Mouse (Mus musculus) E14TG2a.4 (cell line): ENCODE data around the gene Sar1a.

Source experiments
- H3K27me3 ChIP-seq: 2 replicates; pipeline ENCODE4 v1.6.1; 2014; ENCODE audit warnings: low read length, control low read depth; ENCODE audit not compliant: insufficient read depth
- H3K36me3 ChIP-seq: 2 replicates; pipeline ENCODE4 v1.6.1; 2014; ENCODE audit warnings: low read length, control low read depth; ENCODE audit not compliant: insufficient read depth
- H3K4me1 ChIP-seq: replicated peaks from 2 replicates; pipeline ENCODE4 v1.6.1; 2014; ENCODE audit warnings: low read depth, low read length, control low read depth
- H3K4me3 ChIP-seq: replicated peaks from 2 replicates; pipeline ENCODE4 v1.5.1; 2014; ENCODE audit warnings: mild to moderate bottlenecking, low read length
- H3K9me3 ChIP-seq: 2 replicates; pipeline ENCODE4 v1.6.1; 2014; ENCODE audit warnings: low read length, control low read depth
- CTCF ChIP-seq: conservative IDR thresholded peaks from 2 replicates; pipeline ENCODE4 v1.5.1; 2014; ENCODE audit warnings: low read length
- NANOG ChIP-seq: IDR thresholded peaks from 2 replicates; pipeline ENCODE4 v1.6.1; 2014; ENCODE audit warnings: borderline replicate concordance, low read length, mixed read lengths
- POU5F1 ChIP-seq: IDR thresholded peaks from 2 replicates; pipeline ENCODE4 v1.6.1; 2014; ENCODE audit warnings: low read length, borderline replicate concordance

Sar1a gene

GRCm38 (mm10) chr10:61680015-61680913 is at the start of gene Sar1a:
Sar1a (plus strand) TSS chr10:61680299.
- H3K36me3 ChIP-seq, result peaks cover 29% of the 10 kb centered on the region
- H3K4me1 ChIP-seq, result peaks cover 29% of the 10 kb centered on the region
- no peaks in the 10 kb centered on the region for H3K27me3 ChIP-seq
- H3K9me3 ChIP-seq, result no peaks in the 10 kb centered on the region
- H3K4me3 ChIP-seq, result peak within 1 kb of the TSS; percentile 97
- TF ChIP-seq NANOG (no peak), CTCF (no peak), POU5F1 (no peak)

- no peak overlapping the region for H3K4me3 ChIP-seq
- H3K36me3 ChIP-seq, result no peaks in the 10 kb centered on the region
- peaks cover 59% of the 10 kb centered on the region for H3K27me3 ChIP-seq
- no peak for TF ChIP-seq CTCF
- no peak for TF ChIP-seq NANOG
- TF ChIP-seq POU5F1, result no peak
- peaks cover 5% of the 10 kb centered on the region for H3K9me3 ChIP-seq
- peaks cover 4% of the 10 kb centered on the region for H3K4me1 ChIP-seq
These were observed 47.7 kb upstream of the Sar1a start for GRCm38 (mm10) chr10:61632445-61632844.

- no peaks in the 10 kb centered on the region for H3K36me3 ChIP-seq
- peaks cover 5% of the 10 kb centered on the region for H3K9me3 ChIP-seq
- H3K4me3 ChIP-seq, result no peak overlapping the region
- H3K27me3 ChIP-seq, result peaks cover 48% of the 10 kb centered on the region
- H3K4me1 ChIP-seq, result no peaks in the 10 kb centered on the region
- TF ChIP-seq POU5F1 (no peak), NANOG (no peak), CTCF (no peak)
These were observed 43.0 kb upstream of the Sar1a start for GRCm38 (mm10) chr10:61637055-61637454.

- no peaks in the 10 kb centered on the region for H3K36me3 ChIP-seq
- no peak overlapping the region for H3K4me3 ChIP-seq
- H3K4me1 ChIP-seq, result no peaks in the 10 kb centered on the region
- peaks cover 37% of the 10 kb centered on the region for H3K27me3 ChIP-seq
- no peak for TF ChIP-seq NANOG
- TF ChIP-seq CTCF, result no peak
- no peak for TF ChIP-seq POU5F1
- H3K9me3 ChIP-seq, result peaks cover 5% of the 10 kb centered on the region
These were observed 39.7 kb upstream of the Sar1a start for GRCm38 (mm10) chr10:61640363-61640762.

GRCm38 (mm10) chr10:61646557-61646956 is 33.5 kb upstream of the Sar1a start:
- H3K27me3 ChIP-seq, result peaks cover 13% of the 10 kb centered on the region
- H3K4me1 ChIP-seq, result peaks cover 39% of the 10 kb centered on the region
- H3K4me3 ChIP-seq, result no peak overlapping the region
- H3K36me3 ChIP-seq, result peaks cover 12% of the 10 kb centered on the region
- H3K9me3 ChIP-seq, result no peaks in the 10 kb centered on the region
- no peak for TF ChIP-seq CTCF
- no peak for TF ChIP-seq NANOG
- TF ChIP-seq POU5F1, result no peak

- Histone ChIP-seq H3K36me3 (peaks cover 26% of the 10 kb centered on the region), H3K27me3 (peaks cover 4% of the 10 kb centered on the region), H3K4me3 (peak within 1 kb of the TSS; percentile 95), H3K9me3 (no peaks in the 10 kb centered on the region), H3K4me1 (peaks cover 39% of the 10 kb centered on the region)
- no peak for TF ChIP-seq POU5F1
- TF ChIP-seq CTCF, result no peak
- TF ChIP-seq NANOG, result no peak
These were observed 32.0 kb upstream of the Sar1a start, which contains the start of gene Ppa1 for GRCm38 (mm10) chr10:61647790-61648736. Ppa1 (plus strand) TSS chr10:61648552.

- H3K4me3 ChIP-seq, result peak overlapping the region; percentile 95
- TF ChIP-seq CTCF (no peak), POU5F1 (no peak), NANOG (no peak)
- H3K4me1 ChIP-seq, result peaks cover 39% of the 10 kb centered on the region
- H3K36me3 ChIP-seq, result peaks cover 35% of the 10 kb centered on the region
- H3K27me3 ChIP-seq, result 0 out of 2 replicates have a peak, but pooled peaks cover 3% of the 10 kb centered on the region
- no peaks in the 10 kb centered on the region for H3K9me3 ChIP-seq
These were observed 31.1 kb upstream of the Sar1a start for GRCm38 (mm10) chr10:61648737-61649645.
